Mouse (Mus musculus) MEL (cell line): ENCODE measurements at regions not wholly inside any gene's neighbourhood (a gene's known extent, or its start where the extent isn't known, plus 50 kb on each side); places are given as distances from the start of the nearest gene placed in this dataset.

ENCODE experiments used
- DNase-seq: peaks from one replicate; pipeline ENCODE4 v3.0.0; 2011; ENCODE audit warnings: low read depth, low spot score
- H3K27ac ChIP-seq: 2 replicates; pipeline ENCODE4 v1.5.1; 2012; ENCODE audit warnings: low read depth, mild to moderate bottlenecking, control low read depth, low read length, moderate library complexity; ENCODE audit not compliant: control insufficient read depth
- H3K27me3 ChIP-seq, 2 experiments: fragments of 150-350 bp in 1 of 2; sonication (generic) in 1 of 2; 2 replicates each; pipeline ENCODE4 v1.6.1; 2012; ENCODE audit warnings: low read length in 2 of 2, mild to moderate bottlenecking in 2 of 2, improper control_type of control experiment in 1 of 2, moderate library complexity in 1 of 2; ENCODE audit not compliant: insufficient read depth in 2 of 2, control insufficient read depth in 1 of 2
- H3K36me3 ChIP-seq, 2 experiments: 2 replicates each; pipeline ENCODE4 v1.6.1; 2012 to 2014; ENCODE audit warnings: low read length in 2 of 2, improper control_type of control experiment in 1 of 2, inconsistent platforms in 1 of 2, mild to moderate bottlenecking in 1 of 2; ENCODE audit not compliant: insufficient read depth in 2 of 2, control insufficient read depth in 1 of 2
- H3K4me1 ChIP-seq, 2 experiments: fragments of 150-350 bp in 1 of 2; sonication (generic) in 1 of 2; 2 replicates each; pipeline ENCODE4 v1.6.1; 2012; ENCODE audit warnings: low read length in 2 of 2, improper control_type of control experiment in 1 of 2, mild to moderate bottlenecking in 1 of 2; ENCODE audit not compliant: insufficient read depth in 2 of 2, control insufficient read depth in 1 of 2
- H3K4me3 ChIP-seq, 2 experiments: fragments of 150-350 bp in 1 of 2; sonication (generic) in 1 of 2; 2 replicates each; pipeline ENCODE4 v1.5.1; 2012; ENCODE audit warnings: low read depth in 2 of 2, low read length in 2 of 2, mild to moderate bottlenecking in 2 of 2, moderate library complexity in 2 of 2, control low read depth in 1 of 2, improper control_type of control experiment in 1 of 2; ENCODE audit not compliant: control insufficient read depth in 1 of 2, insufficient read depth in 1 of 2
- H3K79me2 ChIP-seq: 2 replicates; pipeline ENCODE4 v1.6.1; 2012; ENCODE audit warnings: mild to moderate bottlenecking, low read length, moderate library complexity; ENCODE audit not compliant: control insufficient read depth, poor library complexity, insufficient read depth
- H3K9ac ChIP-seq: 2 replicates; pipeline ENCODE4 v1.6.1; 2012; ENCODE audit warnings: low read depth, mild to moderate bottlenecking, control low read depth, low read length, moderate library complexity; ENCODE audit not compliant: control insufficient read depth, poor library complexity, severe bottlenecking
- H3K9me3 ChIP-seq: fragments of 150-350 bp; sonication (generic); replicated peaks from 2 replicates; pipeline ENCODE4 v1.6.1; 2012; ENCODE audit warnings: mild to moderate bottlenecking, low read length, improper control_type of control experiment, moderate library complexity; ENCODE audit not compliant: insufficient read depth
- CHD1 ChIP-seq: IDR thresholded peaks from 2 replicates; pipeline ENCODE4 v1.6.1; 2012; ENCODE audit warnings: low read depth, mild to moderate bottlenecking, inconsistent platforms, low read length, improper control_type of control experiment
- HCFC1 ChIP-seq: IDR thresholded peaks from 2 replicates; pipeline ENCODE4 v1.6.1; 2012; ENCODE audit warnings: low read depth, mild to moderate bottlenecking, inconsistent platforms, low read length, improper control_type of control experiment, moderate library complexity
- KAT2A ChIP-seq: conservative IDR thresholded peaks from 2 replicates; pipeline ENCODE4 v1.6.1; 2012; ENCODE audit warnings: low read depth, low read length, improper control_type of control experiment, inconsistent platforms
- MAZ ChIP-seq: IDR thresholded peaks from 2 replicates; pipeline ENCODE4 v1.6.1; 2012; ENCODE audit warnings: low read depth, mild to moderate bottlenecking, inconsistent platforms, low read length, improper control_type of control experiment
- MYB ChIP-seq: IDR thresholded peaks from 2 replicates; pipeline ENCODE4 v1.6.1; 2011; ENCODE audit warnings: mild to moderate bottlenecking, low read depth, low read length, improper control_type of control experiment
- MYC ChIP-seq: IDR thresholded peaks from 2 replicates; pipeline ENCODE4 v1.6.1; 2011; ENCODE audit warnings: low read depth, mild to moderate bottlenecking, low read length, improper control_type of control experiment, moderate library complexity
- NRF1 ChIP-seq: IDR thresholded peaks from 2 replicates; pipeline ENCODE4 v1.6.1; 2014; ENCODE audit warnings: low read depth, mild to moderate bottlenecking, inconsistent platforms, low read length, improper control_type of control experiment, moderate library complexity; ENCODE audit not compliant: poor library complexity, insufficient read depth, severe bottlenecking
- POLR2A ChIP-seq, 2 experiments: IDR thresholded peaks; 2 replicates each; pipeline ENCODE4 v1.6.1; 2011 to 2012; ENCODE audit warnings: low read length in 2 of 2, mild to moderate bottlenecking in 2 of 2, control low read depth in 1 of 2, improper control_type of control experiment in 1 of 2, low read depth in 1 of 2, moderate library complexity in 1 of 2; ENCODE audit not compliant: control insufficient read depth in 1 of 2, insufficient read depth in 1 of 2, poor library complexity in 1 of 2
- POLR2AphosphoS5 ChIP-seq: IDR thresholded peaks from 2 replicates; pipeline ENCODE4 v1.6.1; 2012; ENCODE audit warnings: low read depth, borderline replicate concordance, mild to moderate bottlenecking, inconsistent platforms, low read length, moderate library complexity, mixed read lengths
- RCOR1 ChIP-seq: IDR thresholded peaks from 2 replicates; pipeline ENCODE4 v1.6.1; 2012; ENCODE audit warnings: low read depth, mild to moderate bottlenecking, inconsistent platforms, low read length, improper control_type of control experiment
- TAL1 ChIP-seq: IDR thresholded peaks from 2 replicates; pipeline ENCODE4 v1.6.1; 2012; ENCODE audit warnings: mild to moderate bottlenecking, inconsistent platforms, low read length, moderate library complexity, mixed read lengths
- TCF12 ChIP-seq: IDR thresholded peaks from 2 replicates; pipeline ENCODE4 v1.6.1; 2014; ENCODE audit warnings: low read depth, mild to moderate bottlenecking, inconsistent platforms, low read length, improper control_type of control experiment, moderate library complexity
- UBTF ChIP-seq: IDR thresholded peaks from 2 replicates; pipeline ENCODE4 v1.6.1; 2012; ENCODE audit warnings: low read depth, mild to moderate bottlenecking, inconsistent platforms, low read length, improper control_type of control experiment, moderate library complexity, borderline replicate concordance; ENCODE audit not compliant: insufficient read depth
- ZC3H11A ChIP-seq: IDR thresholded peaks from 2 replicates; pipeline ENCODE4 v1.6.1; 2012; ENCODE audit warnings: low read depth, mild to moderate bottlenecking, inconsistent platforms, low read length, improper control_type of control experiment
- ZKSCAN1 ChIP-seq: IDR thresholded peaks from 2 replicates; pipeline ENCODE4 v1.6.1; 2012; ENCODE audit warnings: low read depth, mild to moderate bottlenecking, inconsistent platforms, low read length, improper control_type of control experiment, moderate library complexity
- ZMIZ1 ChIP-seq: IDR thresholded peaks from 2 replicates; pipeline ENCODE4 v1.6.1; 2012; ENCODE audit warnings: low read depth, mild to moderate bottlenecking, inconsistent platforms, low read length, improper control_type of control experiment, moderate library complexity
- ZNF384 ChIP-seq: IDR thresholded peaks from 2 replicates; pipeline ENCODE4 v1.6.1; 2012; ENCODE audit warnings: low read depth, mild to moderate bottlenecking, inconsistent platforms, low read length, improper control_type of control experiment

- Histone ChIP-seq H3K9ac (no peak overlapping the region), H3K79me2 (no peaks in the 10 kb centered on the region), H3K9me3 (no peaks in the 10 kb centered on the region), H3K4me1 (no peaks in the 10 kb centered on the region), H3K27ac (no peak overlapping the region), H3K27me3 (no peaks in the 10 kb centered on the region), H3K4me3 (no peak overlapping the region)
- DNase-seq = no peak
- no peak for TF ChIP-seq KAT2A
- TF ChIP-seq UBTF = no peak
- no peak for TF ChIP-seq MYB
- TF ChIP-seq ZC3H11A = no peak
- no peak for TF ChIP-seq MYC
- no peak for TF ChIP-seq CHD1
- no peak for TF ChIP-seq TCF12
- TF ChIP-seq RCOR1 = no peak
- no peak for TF ChIP-seq HCFC1
- TF ChIP-seq, all 39 proteins: peak for 0
- no peaks in the 10 kb centered on the region for H3K36me3 ChIP-seq
Observed at GRCm38 (mm10) chr19:15583782-15584693, 363.1 kb downstream of the Psat1 start.

- H3K4me1 ChIP-seq = no peaks in the 10 kb centered on the region
Observed at GRCm38 (mm10) chr19:15583106-15583781, 363.9 kb downstream of the Psat1 start.

More at GRCm38 (mm10) chr19:15583106-15583781, 363.9 kb downstream of the Psat1 start:
- no peak overlapping the region for H3K9ac ChIP-seq
- no peak for TF ChIP-seq KAT2A
- TF ChIP-seq RCOR1 = no peak
- no peak for TF ChIP-seq TAL1
- TF ChIP-seq ZMIZ1 = no peak
- TF ChIP-seq ZNF384 = no peak
- no peak for TF ChIP-seq POLR2A (IDR thresholded peaks at IDR 0.05; ENCODE audit: control insufficient read depth in 1 of 2, insufficient read depth in 1 of 2, low read depth in 1 of 2, low read length in 2 of 2, poor library complexity in 1 of 2)
- TF ChIP-seq MAZ = no peak
- TF ChIP-seq ZKSCAN1 = no peak
- TF ChIP-seq POLR2AphosphoS5 = no peak
- TF ChIP-seq NRF1 = no peak
- no peak overlapping the region for H3K27ac ChIP-seq
- H3K36me3 ChIP-seq = no peaks in the 10 kb centered on the region
- H3K9me3 ChIP-seq = no peaks in the 10 kb centered on the region
- no peaks in the 10 kb centered on the region for H3K79me2 ChIP-seq
- no peak overlapping the region for H3K4me3 ChIP-seq
- DNase-seq = no peak
- no peaks in the 10 kb centered on the region for H3K27me3 ChIP-seq
